Mouse (Mus musculus) cortical plate, adult 2 months (tissue): ENCODE data around the gene Hps5. TPM values are rescaled to one million over a fixed set of nuclear protein-coding genes. Genes with fewer than 3 reads are reported as not detected.

ENCODE experiments used
- H3K27ac ChIP-seq: fragments of 200-500 bp; 2 replicates; pipeline ENCODE4 v1.5.1; 2012; ENCODE audit warnings: low read length, control low read depth, inconsistent platforms; ENCODE audit not compliant: insufficient read depth
- H3K4me1 ChIP-seq: fragments of 200-500 bp; 2 replicates; pipeline ENCODE4 v1.6.1; 2011; ENCODE audit warnings: low read length; ENCODE audit not compliant: control insufficient read depth, insufficient read depth
- H3K4me3 ChIP-seq: fragments of 200-500 bp; 2 replicates; pipeline ENCODE4 v1.5.1; 2011; ENCODE audit warnings: mild to moderate bottlenecking, low read length, control low read depth; ENCODE audit not compliant: insufficient read depth
- CTCF ChIP-seq: fragments of 200-500 bp; IDR thresholded peaks from 2 replicates; pipeline ENCODE4 v1.5.1; 2011; ENCODE audit warnings: mild to moderate bottlenecking, control low read depth, low read length; ENCODE audit not compliant: insufficient read depth; ENCODE audit errors: extremely low read depth
- POLR2A ChIP-seq: fragments of 200-500 bp; IDR thresholded peaks from 2 replicates; pipeline ENCODE4 v1.6.1; 2011; ENCODE audit warnings: mild to moderate bottlenecking, low read length, control low read depth; ENCODE audit not compliant: insufficient read depth; ENCODE audit errors: extremely low read depth
- polyA plus RNA-seq: library from polyadenylated mRNA; depleted of rRNA; stranded (reverse); fragments of >200 nt; gene quantifications from 2 replicates; pipeline ENCODE4 v1.2.3, GENCODE M21; 2012; rRNA removed

Hps5 gene
- polyA plus RNA-seq, 1 experiment, result 16.7 TPM

- Histone ChIP-seq H3K4me1 (peaks cover 5% of the 10 kb centered on the region; the same call in 1 of the 2 replicates), H3K4me3 (no peak overlapping the region), H3K27ac (no peak overlapping the region)
- TF ChIP-seq CTCF, result no peak
- no peak for TF ChIP-seq POLR2A
Measured at GRCm38 (mm10) chr7:46720460-46720859, 75.4 kb downstream of the Hps5 start.

- no peak overlapping the region for H3K4me3 ChIP-seq
- peaks cover 5% of the 10 kb centered on the region; the same call in 1 of the 2 replicates for H3K4me1 ChIP-seq
- no peak overlapping the region for H3K27ac ChIP-seq
- TF ChIP-seq POLR2A (no peak), CTCF (no peak)
Measured at GRCm38 (mm10) chr7:46719526-46719925, 76.3 kb downstream of the Hps5 start.

GRCm38 (mm10) chr7:46718591-46719270, 77.1 kb downstream of the Hps5 start:
- TF ChIP-seq POLR2A (no peak), CTCF (no peak)
- H3K4me3 ChIP-seq, result no peak overlapping the region
- peaks cover 2% of the 10 kb centered on the region; the same call in 1 of the 2 replicates for H3K4me1 ChIP-seq
- no peak overlapping the region for H3K27ac ChIP-seq

- no peak overlapping the region for H3K4me3 ChIP-seq
- H3K4me1 ChIP-seq, result peaks cover 2% of the 10 kb centered on the region; the same call in 1 of the 2 replicates
- no peak overlapping the region for H3K27ac ChIP-seq
- TF ChIP-seq POLR2A (no peak), CTCF (no peak)
Measured at GRCm38 (mm10) chr7:46716897-46717296, 79.0 kb downstream of the Hps5 start.

GRCm38 (mm10) chr7:46715600-46715999, 80.3 kb downstream of the Hps5 start, which contains the start of gene Saa3:
Gene Saa3, minus strand, starts transcription at chr7:46715700.
- Histone ChIP-seq H3K27ac (no peak within 1 kb of the TSS), H3K4me1 (peaks cover 2% of the 10 kb centered on the region; the same call in 1 of the 2 replicates), H3K4me3 (no peak within 1 kb of the TSS)
- TF ChIP-seq CTCF (no peak), POLR2A (no peak)

GRCm38 (mm10) chr7:46714518-46714917, 81.3 kb downstream of the Hps5 start:
- TF ChIP-seq POLR2A (no peak), CTCF (peak; percentile 70)
- Histone ChIP-seq H3K4me1 (peaks cover 2% of the 10 kb centered on the region; the same call in 1 of the 2 replicates), H3K4me3 (no peak overlapping the region), H3K27ac (no peak overlapping the region)

GRCm38 (mm10) chr7:46712250-46712649, 83.6 kb downstream of the Hps5 start:
- no peak for TF ChIP-seq CTCF
- TF ChIP-seq POLR2A, result no peak
- Histone ChIP-seq H3K27ac (no peak overlapping the region), H3K4me1 (no peaks in the 10 kb centered on the region), H3K4me3 (no peak overlapping the region)

Other genes with a start within 250 kb of the Hps5 start
- gene Sergef, start 156.3 kb downstream of the Hps5 start, polyA plus RNA-seq, result 44.9 and 46.8 TPM in 2 replicates
- gene Tph1, start 123.5 kb downstream of the Hps5 start, polyA plus RNA-seq, result 0.09 and 0.19 TPM in 2 replicates
- gene Saal1, start 85.4 kb downstream of the Hps5 start, polyA plus RNA-seq, result 7.1 and 7.7 TPM in 2 replicates
- gene Saa3, start 80.4 kb downstream of the Hps5 start, polyA plus RNA-seq, result not detected in 2 replicates
- gene Saa4, start 63.5 kb downstream of the Hps5 start, polyA plus RNA-seq, result not detected in 2 replicates
- 0.04 TPM in 1 of 2 replicates, not detected in the other for gene Saa1, start 53.1 kb downstream of the Hps5 start, polyA plus RNA-seq
- gene Saa2, start 44.3 kb downstream of the Hps5 start, polyA plus RNA-seq, result not detected in 2 replicates
- 30.1 TPM in 2 replicates for gene Gtf2h1, start within 50 bp of the Hps5 start, polyA plus RNA-seq
- 392 and 402 TPM in 2 replicates for gene Ldha, start 45.4 kb upstream of the Hps5 start, polyA plus RNA-seq
- 0.08 TPM in 1 of 2 replicates, not detected in the other for gene Ldhc, start 65.1 kb upstream of the Hps5 start, polyA plus RNA-seq
- 61.9 and 67.3 TPM in 2 replicates for gene Tsg101, start 123.9 kb upstream of the Hps5 start, polyA plus RNA-seq
- 7.1 and 7.8 TPM in 2 replicates for gene Uevld, start 162.5 kb upstream of the Hps5 start, polyA plus RNA-seq
- gene Gm9999, start 187.5 kb upstream of the Hps5 start, polyA plus RNA-seq, result not detected in 2 replicates
- 6.8 and 7.2 TPM in 2 replicates for gene Spty2d1, start 212.3 kb upstream of the Hps5 start, polyA plus RNA-seq